Mouse (Mus musculus) liver, adult 2 months (tissue): ENCODE data around the gene Crhr1.

Experiments used
- CTCF ChIP-seq: fragments of 200-500 bp; IDR thresholded peaks from 2 replicates; pipeline ENCODE4 v1.5.1; 2011; ENCODE audit warnings: low read depth, low read length, control low read depth
- POLR2A ChIP-seq: fragments of 200-500 bp; IDR thresholded peaks from 2 replicates; pipeline ENCODE4 v1.6.1; 2011; ENCODE audit warnings: low read length, control low read depth; ENCODE audit not compliant: insufficient read depth; ENCODE audit errors: extremely low read depth

- TF ChIP-seq CTCF (no peak), POLR2A (no peak)
Observed at GRCm38 (mm10) chr11:104186837-104187150, 54.1 kb downstream of the Crhr1 start.
